8 mouse cellular contexts compared by ENCODE assay signal in genomic region chr7:82770957-82771660, GRCm38 (mm10).
A peak's percentile ranks its signal among the peaks of the same experiment; 100 is the strongest.
DNase-seq lines count a peak whose midpoint lies in the region; ATAC-seq and TF ChIP-seq lines count a peak whose summit lies in the region.
"Not testable (repeated sequence)": the region's sequence is repeated elsewhere in the genome, so short reads cannot be mapped to it uniquely, and the experiment has no call there.

No protein-coding gene starts in this region.

- TF ChIP-seq EP300 in CH12.LX (IDR thresholded peaks at IDR 0.05; ENCODE audit: low read length), result not testable (repeated sequence)

- TF ChIP-seq POLR2A in CH12.LX (IDR thresholded peaks at IDR 0.05; ENCODE audit: low read depth, low read length), result not testable (repeated sequence)

- DNase-seq in CH12.LX (ENCODE audit: extremely low read depth), result peak; percentile 65
- peak; percentile 45 for DNase-seq in embryo, embryonic 9.5 days (ENCODE audit: extremely low spot score)
- peak; percentile 44 for DNase-seq in midbrain, embryonic 14.5 days

- WGBS in forebrain, embryonic 15.5 days, result 86% methylated on average over 29 of the region's 29 CpGs
- 79% methylated on average over 27 of the region's 29 CpGs for WGBS in heart, embryonic 16.5 days
- WGBS in kidney, embryonic 15.5 days, result 81% methylated on average over 29 of the region's 29 CpGs
- WGBS in liver, embryonic 16.5 days (ENCODE audit: insufficient replicate concordance), result 78% methylated on average over 23 of the region's 29 CpGs
- WGBS in midbrain, embryonic 14.5 days, result 85% methylated on average over 21 of the region's 29 CpGs
- WGBS in stomach, embryonic 15.5 days, result 81% methylated on average over 29 of the region's 29 CpGs

- TF ChIP-seq RAD21 in CH12.LX (IDR thresholded peaks at IDR 0.05; ENCODE audit: low read depth, low read length), result not testable (repeated sequence)

- dilution Hi-C loops in CH12.LX (cut with MboI; ENCODE audit: extremely low pct_ligation_motif_present, extremely low pct_unique_long_range_greater_than_20kb, low sequenced_read_pairs), result not testable (repeated sequence)

- not testable (repeated sequence) for H3K79me2 ChIP-seq in CH12.LX (replicated peaks; ENCODE audit: control insufficient read depth, extremely low read depth, insufficient read depth, poor library complexity, severe bottlenecking)

- peaks cover 13 to 64% of the 10 kb centered on the region in 2 experiments for H3K36me3 ChIP-seq in CH12.LX (replicated peaks in 1 of 2; ENCODE audit: control insufficient read depth in 1 of 2, insufficient read depth in 1 of 2, low read length in 1 of 2)
- not testable (repeated sequence) for H3K36me3 ChIP-seq in forebrain, embryonic 15.5 days; heart, embryonic 16.5 days (ENCODE audit: control insufficient read depth, insufficient read depth); kidney, embryonic 15.5 days; liver, embryonic 16.5 days (ENCODE audit: control insufficient read depth, insufficient read depth); midbrain, embryonic 14.5 days (ENCODE audit: control insufficient read depth, insufficient read depth, low read length); stomach, embryonic 15.5 days

- H3K4me1 ChIP-seq in CH12.LX (ENCODE audit: control insufficient read depth in 1 of 2, insufficient read depth in 2 of 2), result peaks cover 4 to 32% of the 10 kb centered on the region in 2 experiments; a peak in 3 of 4 replicates
- not testable (repeated sequence) for H3K4me1 ChIP-seq in forebrain, embryonic 15.5 days; liver, embryonic 16.5 days (ENCODE audit: control insufficient read depth, low read depth, low read length)
- peaks cover 13% of the 10 kb centered on the region for H3K4me1 ChIP-seq in heart, embryonic 16.5 days (ENCODE audit: control insufficient read depth, insufficient read depth, low read length)
- peaks cover 12% of the 10 kb centered on the region for H3K4me1 ChIP-seq in kidney, embryonic 15.5 days
- H3K4me1 ChIP-seq in midbrain, embryonic 14.5 days (ENCODE audit: control insufficient read depth, insufficient read depth, low read length), result peaks cover 22% of the 10 kb centered on the region
- H3K4me1 ChIP-seq in stomach, embryonic 15.5 days, result peaks cover 15% of the 10 kb centered on the region; the same call in 1 of the 2 replicates

- not testable (repeated sequence) for H3K9me3 ChIP-seq in CH12.LX (replicated peaks; ENCODE audit: low read length); forebrain, embryonic 15.5 days; heart, embryonic 16.5 days (replicated peaks; ENCODE audit: control insufficient read depth, low read length); kidney, embryonic 15.5 days (replicated peaks); liver, embryonic 16.5 days (replicated peaks; ENCODE audit: control insufficient read depth, low read length); midbrain, embryonic 14.5 days (ENCODE audit: control insufficient read depth, low read length); stomach, embryonic 15.5 days

- not testable (repeated sequence) for H3K4me3 ChIP-seq in CH12.LX (replicated peaks in 1 of 3; ENCODE audit: low read depth in 2 of 3, low read length in 2 of 3, poor library complexity in 1 of 3); forebrain, embryonic 15.5 days; heart, embryonic 16.5 days (ENCODE audit: low read length); kidney, embryonic 15.5 days (replicated peaks); liver, embryonic 16.5 days (ENCODE audit: low read depth, low read length); midbrain, embryonic 14.5 days (replicated peaks; ENCODE audit: low read depth, low read length); stomach, embryonic 15.5 days (replicated peaks)

- not testable (repeated sequence) for H3K4me2 ChIP-seq in CH12.LX (ENCODE audit: insufficient read depth, low read depth, poor library complexity, severe bottlenecking); forebrain, embryonic 15.5 days (replicated peaks); heart, embryonic 16.5 days (ENCODE audit: low read depth, low read length); kidney, embryonic 15.5 days; liver, embryonic 16.5 days (ENCODE audit: low read depth, low read length); midbrain, embryonic 14.5 days (ENCODE audit: low read length); stomach, embryonic 15.5 days

- peak; percentile 100 for ATAC-seq in forebrain, embryonic 15.5 days (replicated peaks)
- ATAC-seq in heart, embryonic 16.5 days (replicated peaks; ENCODE audit: extremely low read depth, insufficient read depth, low FRiP score), result peak; percentile 80
- ATAC-seq in kidney, embryonic 15.5 days (replicated peaks; ENCODE audit: low FRiP score), result peak; percentile 98
- peak; percentile 87 for ATAC-seq in liver, embryonic 16.5 days (ENCODE audit: low read depth)
- ATAC-seq in midbrain, embryonic 14.5 days (ENCODE audit: low FRiP score, low TSS enrichment), result not testable (repeated sequence)
- peak; percentile 96 for ATAC-seq in stomach, embryonic 15.5 days (ENCODE audit: insufficient read depth, low FRiP score, low read depth)

- not testable (repeated sequence) for H3K27ac ChIP-seq in CH12.LX (ENCODE audit: insufficient read depth, low read depth); forebrain, embryonic 15.5 days (replicated peaks); heart, embryonic 16.5 days (ENCODE audit: low read length); kidney, embryonic 15.5 days; liver, embryonic 16.5 days (ENCODE audit: low read length); midbrain, embryonic 14.5 days (replicated peaks; ENCODE audit: low read depth, low read length); stomach, embryonic 15.5 days

- H3K27me3 ChIP-seq in CH12.LX (replicated peaks); forebrain, embryonic 15.5 days; heart, embryonic 16.5 days (ENCODE audit: control insufficient read depth, insufficient read depth, low read length); kidney, embryonic 15.5 days; liver, embryonic 16.5 days (ENCODE audit: control insufficient read depth, insufficient read depth, low read depth, low read length); midbrain, embryonic 14.5 days (ENCODE audit: control insufficient read depth, insufficient read depth, low read length); stomach, embryonic 15.5 days (replicated peaks): not testable (repeated sequence)

- TF ChIP-seq CTCF in CH12.LX (conservative IDR thresholded peaks at IDR 0.05 in 1 of 2, IDR thresholded peaks at IDR 0.05 in 1 of 2; ENCODE audit: low read depth in 2 of 2, low read length in 2 of 2), result not testable (repeated sequence)

- in situ Hi-C loops in CH12.LX (cut with MboI; ENCODE audit: low pct_ligation_motif_present, low pct_unique_long_range_greater_than_20kb, low sequenced_read_pairs), result not testable (repeated sequence)

- not testable (repeated sequence) for H3K9ac ChIP-seq in CH12.LX (ENCODE audit: insufficient read depth, low read depth); forebrain, embryonic 15.5 days (replicated peaks); heart, embryonic 16.5 days (ENCODE audit: low read length); kidney, embryonic 15.5 days; liver, embryonic 16.5 days (ENCODE audit: low read depth, low read length); midbrain, embryonic 14.5 days (replicated peaks; ENCODE audit: low read length); stomach, embryonic 15.5 days

TF ChIP-seq in CH12.LX, 34 proteins besides CTCF, POLR2A, EP300 and RAD21:
- TF ChIP-seq NELFE (IDR thresholded peaks at IDR 0.05; ENCODE audit: low read depth, low read length) (peak; percentile 19; the same call in 1 of the 2 replicates), ZMIZ1 (IDR thresholded peaks at IDR 0.05; ENCODE audit: low read depth, low read length) (peak; percentile 74), UBTF (IDR thresholded peaks at IDR 0.05; ENCODE audit: low read depth, low read length) (peak; percentile 99), CHD1 (IDR thresholded peaks at IDR 0.05; ENCODE audit: low read depth, low read length) (peak; percentile 72), MYC (IDR thresholded peaks at IDR 0.05; ENCODE audit: low read depth, low read length) (peak; percentile 48; the same call in 1 of the 2 replicates)
TF ChIP-seq in CH12.LX: peak in this region for 5; not testable (repeated sequence) for 29.
